Mouse (Mus musculus) cortical plate, adult 2 months (tissue): ENCODE measurements around the gene Olfr960.

Source experiments
- CTCF ChIP-seq: fragments of 200-500 bp; IDR thresholded peaks from 2 replicates; pipeline ENCODE4 v1.5.1; 2011; ENCODE audit warnings: mild to moderate bottlenecking, control low read depth, low read length; ENCODE audit not compliant: insufficient read depth; ENCODE audit errors: extremely low read depth
- POLR2A ChIP-seq: fragments of 200-500 bp; IDR thresholded peaks from 2 replicates; pipeline ENCODE4 v1.6.1; 2011; ENCODE audit warnings: mild to moderate bottlenecking, low read length, control low read depth; ENCODE audit not compliant: insufficient read depth; ENCODE audit errors: extremely low read depth

DNA sequence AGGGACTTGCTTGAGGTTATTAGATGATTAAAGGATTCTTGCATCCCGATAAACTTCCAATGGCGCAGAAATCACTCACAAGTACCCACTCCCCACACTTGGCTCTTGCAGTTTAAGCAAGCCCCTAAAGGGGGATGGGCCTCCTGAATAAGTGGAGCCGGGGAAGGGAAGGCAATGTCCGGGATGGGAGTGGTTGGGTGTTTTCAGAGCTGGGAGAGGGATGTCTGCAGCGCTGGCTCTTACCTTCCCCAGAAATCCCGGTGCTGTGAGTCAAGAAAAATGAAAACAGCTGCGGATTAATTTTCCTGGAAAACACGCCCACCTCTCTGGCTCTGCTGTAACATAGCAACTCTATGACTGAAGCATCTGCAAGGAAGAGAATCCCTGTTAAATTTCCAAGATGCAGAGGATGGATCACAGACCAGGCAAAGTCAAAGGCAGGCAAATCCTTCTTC lies 17.1 kb upstream of the Olfr960 start, which contains the start of gene AW551984:
- TF ChIP-seq CTCF (no peak), POLR2A (no peak)
